Mouse (Mus musculus) megakaryocyte, embryonic 14.5 days (primary cell): ENCODE results near the gene Dazap1.

Source experiments
- FLI1 ChIP-seq: IDR thresholded peaks from 2 replicates; pipeline ENCODE4 v1.6.1; 2012; ENCODE audit warnings: low read length, inconsistent platforms, mixed read lengths
- GATA1 ChIP-seq: IDR thresholded peaks from 3 replicates; pipeline ENCODE4 v1.6.1; 2012; ENCODE audit warnings: mixed read lengths, low read length, inconsistent platforms, borderline replicate concordance

DNA sequence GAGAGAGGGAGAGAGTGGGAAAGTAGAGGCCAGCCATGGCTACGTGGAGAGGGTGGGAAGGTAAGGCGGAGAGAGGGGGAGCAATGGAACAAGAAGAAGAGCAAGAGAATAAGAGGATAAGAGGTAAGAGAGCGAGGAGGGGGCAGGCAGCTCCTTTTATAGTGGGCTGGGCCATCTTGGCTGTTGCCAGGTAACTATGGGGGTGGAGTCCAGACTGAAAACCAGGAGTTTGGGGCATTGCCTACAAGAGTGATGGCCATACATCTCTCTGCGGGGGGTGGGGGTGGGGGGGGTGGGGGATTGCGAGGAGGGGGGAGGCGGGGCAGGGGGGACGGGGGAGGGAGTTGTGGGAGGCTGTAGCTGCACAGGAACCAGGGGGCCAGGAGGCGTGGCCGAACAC, 40.6 kb upstream of the Dazap1 start:
- no peak for TF ChIP-seq FLI1
- TF ChIP-seq GATA1, result no peak
